Mouse (Mus musculus) cerebellum, adult 2 months (tissue): ENCODE results near the gene Osr1. TPM values are rescaled to one million over a fixed set of nuclear protein-coding genes. Genes with fewer than 3 reads are reported as not detected.

Source experiments
- DNase-seq, 2 experiments: peaks; one replicate each; pipeline ENCODE4 v3.0.0; 2021
- H3K27ac ChIP-seq: fragments of 200-500 bp; 2 replicates; pipeline ENCODE4 v1.5.1; 2012; ENCODE audit warnings: low read length, control low read depth, inconsistent platforms; ENCODE audit not compliant: insufficient read depth
- H3K27me3 ChIP-seq: fragments of 200-500 bp; 2 replicates; pipeline ENCODE4 v1.6.1; 2012; ENCODE audit warnings: inconsistent platforms, mild to moderate bottlenecking, low read length, moderate library complexity; ENCODE audit not compliant: control insufficient read depth, insufficient read depth
- H3K4me1 ChIP-seq: fragments of 200-500 bp; 2 replicates; pipeline ENCODE4 v1.6.1; 2011; ENCODE audit warnings: low read length; ENCODE audit not compliant: control insufficient read depth, insufficient read depth
- H3K4me3 ChIP-seq: fragments of 200-500 bp; replicated peaks from 2 replicates; pipeline ENCODE3; 2011; ENCODE audit warnings: mild to moderate bottlenecking, low read depth, low read length, control low read depth; ENCODE audit not compliant: insufficient read depth
- CTCF ChIP-seq: fragments of 200-500 bp; IDR thresholded peaks from 2 replicates; pipeline ENCODE4 v1.5.1; 2011; ENCODE audit warnings: low read depth, mild to moderate bottlenecking, control low read depth, low read length, moderate library complexity, borderline replicate concordance; ENCODE audit not compliant: insufficient read depth
- POLR2A ChIP-seq: fragments of 200-500 bp; IDR thresholded peaks from 2 replicates; pipeline ENCODE4 v1.6.1; 2011; ENCODE audit warnings: low read length, control low read depth, borderline replicate concordance; ENCODE audit not compliant: insufficient read depth
- WGBS: fragments of 180-500 bp; shearing (Covaris S2); methylation state at CpG from one replicate; pipeline ENCODE4 v1.1.7; 2018; 5-methylcytosine and 5-hydroxymethylcytosine counted together
- polyA plus RNA-seq: library from polyadenylated mRNA; depleted of rRNA; stranded (reverse); fragments of >200 nt; gene quantifications from 2 replicates; pipeline ENCODE4 v1.2.3, GENCODE M21; 2012

The Osr1 gene
- polyA plus RNA-seq, 1 experiment = 0.97 TPM

DNA sequence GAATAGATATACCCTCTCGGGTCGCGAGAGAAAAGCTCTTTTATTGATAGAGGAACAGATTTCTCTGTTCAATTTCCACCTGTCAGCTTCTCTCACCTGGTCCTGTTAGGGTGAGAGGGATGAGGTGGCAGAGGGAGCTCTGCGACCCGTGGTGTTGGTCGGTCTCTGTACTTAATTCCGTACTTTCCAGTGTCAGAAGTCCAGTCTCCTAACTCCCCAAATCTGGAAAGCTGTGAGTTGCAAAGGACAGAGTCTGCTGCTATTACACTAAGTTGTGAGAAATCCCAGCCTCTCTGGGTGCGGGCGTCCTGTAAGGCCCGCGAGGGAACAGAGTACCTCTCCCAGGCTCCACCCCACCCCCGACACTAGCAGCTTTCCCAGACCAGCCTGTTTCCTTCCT, 11.6 kb downstream of the Osr1 start:
- DNase-seq = no peak
- Histone ChIP-seq H3K27ac (no peak overlapping the region), H3K4me1 (no peaks in the 10 kb centered on the region), H3K4me3 (no peak overlapping the region), H3K27me3 (no peaks in the 10 kb centered on the region; the same call in 1 of the 2 replicates)
- WGBS = 15% methylated on average over 12 of the region's 12 CpGs
- TF ChIP-seq CTCF (no peak), POLR2A (no peak)

DNA sequence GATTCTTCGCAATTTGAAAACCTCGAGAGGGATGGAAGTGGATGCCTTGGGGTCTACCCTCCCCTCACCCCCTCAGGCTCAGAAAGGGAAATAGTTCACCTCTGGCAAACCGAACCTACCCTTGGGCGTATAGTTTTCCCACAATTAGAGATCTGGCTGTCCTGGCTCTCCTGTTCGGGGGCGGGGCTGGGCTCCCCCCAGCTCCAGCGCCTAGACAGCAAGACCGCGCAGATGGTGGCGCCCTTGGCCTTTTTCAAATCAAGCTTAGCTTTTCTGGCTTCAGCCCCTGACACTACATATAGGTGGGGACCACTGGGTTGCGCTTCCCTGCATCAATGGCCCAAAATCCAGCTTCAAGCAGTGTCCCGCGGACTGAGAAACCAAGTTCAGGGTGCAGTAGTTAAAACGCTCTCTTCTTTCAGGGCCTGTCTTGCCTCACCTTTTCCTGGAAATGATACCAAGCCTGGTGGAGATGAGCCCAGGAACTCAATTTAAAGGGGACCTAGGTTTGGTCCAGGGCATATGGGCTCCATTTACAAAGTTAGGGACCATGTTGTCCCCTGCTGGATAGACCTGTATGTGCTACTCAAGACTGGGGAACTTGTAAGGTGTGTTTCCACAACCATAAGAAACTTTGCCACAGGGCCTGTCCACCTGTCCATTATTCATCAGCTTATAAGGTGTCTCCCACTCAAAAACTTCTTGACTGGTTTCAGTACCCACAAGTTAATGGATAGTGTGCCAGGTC, 12.5 kb downstream of the Osr1 start:
- TF ChIP-seq POLR2A = no peak
- no peak for TF ChIP-seq CTCF
- H3K4me1 ChIP-seq = no peaks in the 10 kb centered on the region
- no peaks in the 10 kb centered on the region; the same call in 1 of the 2 replicates for H3K27me3 ChIP-seq
- no peak for DNase-seq
- no peak overlapping the region for H3K27ac ChIP-seq
- WGBS = 18% methylated on average over 14 of the region's 14 CpGs
- no peak overlapping the region for H3K4me3 ChIP-seq

DNA sequence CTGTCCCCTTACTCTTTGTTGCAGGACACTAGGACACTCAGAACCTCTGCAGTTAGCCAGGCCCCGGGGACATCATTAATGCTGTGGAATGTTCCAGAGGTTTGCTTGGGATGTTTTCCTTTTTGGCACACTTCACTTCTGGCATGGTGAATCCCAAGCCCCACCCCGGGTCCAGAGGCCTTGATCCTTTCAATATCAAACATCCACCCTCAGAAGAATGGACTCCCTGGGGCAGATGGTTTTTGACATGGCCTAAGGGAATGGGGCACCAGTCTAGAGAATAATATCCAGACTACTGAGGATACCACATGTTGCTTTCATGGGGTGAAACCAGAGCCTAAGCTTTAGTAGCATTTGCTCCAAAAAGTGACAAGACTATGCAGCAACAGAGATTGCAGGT, 13.5 kb downstream of the Osr1 start:
- H3K4me3 ChIP-seq = no peak overlapping the region
- no peaks in the 10 kb centered on the region; the same call in 1 of the 2 replicates for H3K27me3 ChIP-seq
- WGBS = 30% methylated on average over 2 of the region's 2 CpGs
- H3K27ac ChIP-seq = no peak overlapping the region
- TF ChIP-seq CTCF (no peak), POLR2A (no peak)
- no peaks in the 10 kb centered on the region for H3K4me1 ChIP-seq
- no peak for DNase-seq

DNA sequence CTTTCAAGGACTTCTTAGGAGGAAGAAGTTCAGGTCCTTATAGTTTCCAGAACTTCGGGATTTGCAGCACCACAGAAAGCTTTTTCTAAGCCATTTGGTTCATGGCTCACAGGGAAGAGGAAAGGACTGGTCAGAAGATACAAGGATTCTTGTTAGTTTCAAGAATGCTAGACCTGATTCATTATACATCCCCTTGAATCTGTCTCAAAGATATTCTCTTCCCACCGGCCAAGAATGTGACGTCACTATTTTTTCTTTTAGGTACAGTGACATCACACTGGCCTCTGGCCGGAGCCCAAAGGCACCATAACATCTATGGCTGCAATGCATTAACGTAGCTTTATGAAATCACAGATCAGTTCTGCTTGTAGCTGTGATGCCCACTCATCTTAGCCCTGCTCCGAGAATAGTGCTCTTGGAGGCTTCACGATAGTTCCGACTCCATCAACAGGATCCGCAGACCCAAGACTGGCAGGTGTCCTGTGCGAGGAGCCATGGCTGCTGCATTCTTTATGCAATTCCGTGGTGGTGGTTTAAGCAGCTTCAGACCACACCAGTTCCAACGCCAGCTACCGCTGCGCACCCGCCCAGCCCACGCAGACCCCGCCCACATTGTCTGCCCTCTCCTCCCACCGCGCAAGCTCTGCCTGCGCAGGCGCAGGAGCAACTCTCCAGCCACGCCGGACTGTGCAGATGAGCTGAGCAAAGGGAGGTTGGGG, 14.6 kb downstream of the Osr1 start:
- no peaks in the 10 kb centered on the region for H3K4me1 ChIP-seq
- H3K27me3 ChIP-seq = no peaks in the 10 kb centered on the region; the same call in 1 of the 2 replicates
- peak overlapping the region; percentile 61 for H3K4me3 ChIP-seq
- peak; percentile 38 to 52 for DNase-seq
- TF ChIP-seq POLR2A = no peak
- no peak overlapping the region for H3K27ac ChIP-seq
- 2% methylated on average over 23 of the region's 23 CpGs for WGBS

DNA sequence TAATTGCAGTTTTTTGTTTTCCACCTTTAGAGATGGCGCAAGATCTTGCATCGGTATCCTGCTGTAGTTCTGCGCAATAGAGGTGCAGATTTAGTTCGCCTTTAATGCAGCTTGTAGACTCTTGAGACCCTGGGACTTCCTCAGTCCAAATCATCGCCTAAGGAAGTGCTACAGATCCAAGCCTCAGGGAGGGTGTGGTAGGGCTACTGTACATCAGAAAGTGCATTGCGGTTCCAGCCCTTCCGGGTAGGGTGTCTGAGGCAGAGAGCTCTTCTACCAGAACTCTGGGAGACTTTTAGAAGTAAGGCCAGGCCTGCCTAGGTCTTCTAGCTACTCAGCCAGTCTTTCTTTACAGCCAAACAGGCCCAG, 15.2 kb downstream of the Osr1 start:
- H3K4me1 ChIP-seq = 0 out of 2 replicates have a peak, but pooled peaks cover 2% of the 10 kb centered on the region
- no peak for TF ChIP-seq CTCF
- no peak for TF ChIP-seq POLR2A

GRCm38 (mm10) chr12:9587732-9588131, 17.8 kb downstream of the Osr1 start:
- no peaks in the 10 kb centered on the region for H3K27me3 ChIP-seq
- H3K4me1 ChIP-seq = 0 out of 2 replicates have a peak, but pooled peaks cover 2% of the 10 kb centered on the region
- 96% methylated on average over 1 of the region's 1 CpGs for WGBS
- no peak for DNase-seq
- no peak overlapping the region for H3K4me3 ChIP-seq
- no peak for TF ChIP-seq POLR2A
- no peak for TF ChIP-seq CTCF
- H3K27ac ChIP-seq = no peak overlapping the region

More for the DNA sequence above, 15.2 kb downstream of the Osr1 start:
- Histone ChIP-seq H3K4me3 (peak overlapping the region; percentile 61), H3K27ac (no peak overlapping the region), H3K27me3 (no peaks in the 10 kb centered on the region; the same call in 1 of the 2 replicates)
- DNase-seq = no peak
- WGBS = 8% methylated on average over 7 of the region's 7 CpGs

- TF ChIP-seq POLR2A = no peak
- no peak for TF ChIP-seq CTCF
- 0 out of 2 replicates have a peak, but pooled peaks cover 2% of the 10 kb centered on the region for H3K4me1 ChIP-seq
- no peak overlapping the region for H3K27ac ChIP-seq
- H3K4me3 ChIP-seq = no peak overlapping the region
- no peaks in the 10 kb centered on the region for H3K27me3 ChIP-seq
- 39% methylated on average over 7 of the region's 7 CpGs for WGBS
- DNase-seq = no peak
Observed at GRCm38 (mm10) chr12:9589561-9590134, 19.7 kb downstream of the Osr1 start.
